Mouse (Mus musculus): Measurements from ENCODE around the gene Mettl15. TPM values are rescaled to one million over a fixed set of nuclear protein-coding genes. Genes with fewer than 3 reads are reported as not detected.

Mettl15 gene
- 10.9 and 11.7 TPM in 2 replicates for polyA plus RNA-seq (2012; rRNA removed)

DNA sequence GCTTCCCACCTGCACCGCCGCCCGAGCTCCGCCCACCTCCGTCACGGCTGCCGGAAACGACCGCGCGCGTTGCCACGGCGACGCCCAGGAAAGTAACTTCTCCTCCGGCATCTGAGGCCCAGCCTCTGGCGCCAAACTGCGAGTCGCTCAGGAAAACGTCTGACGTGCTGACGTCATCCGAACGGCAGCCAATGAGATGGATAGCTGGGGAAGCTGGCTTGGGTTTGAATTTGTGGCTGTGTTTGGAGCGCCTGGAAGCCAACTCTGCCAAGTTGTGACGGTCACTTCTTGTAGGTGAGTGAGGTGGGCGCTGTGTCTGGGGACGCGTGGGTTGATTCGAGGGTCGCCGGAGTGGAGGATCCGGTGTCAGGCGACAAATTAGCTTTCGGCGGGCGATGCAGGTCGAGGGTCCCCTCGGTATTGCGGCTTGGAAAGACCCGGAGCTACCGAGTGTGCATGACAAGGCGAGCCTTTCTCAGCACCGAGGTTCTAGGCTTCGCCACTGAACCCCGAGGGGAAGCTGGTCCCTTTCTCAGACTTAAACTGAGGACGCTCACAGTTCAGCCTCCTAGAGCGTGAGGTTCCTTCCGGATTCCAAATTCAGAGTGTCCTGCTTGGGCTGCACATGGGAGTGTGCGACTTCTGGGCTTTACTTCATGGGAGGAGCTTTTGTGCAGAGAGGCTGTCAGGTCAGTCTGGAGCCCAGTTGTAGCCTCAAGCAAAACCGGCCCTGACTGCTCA, at the start of gene Mettl15, which contains the start of gene Kif18a:
TSS of gene Mettl15 (minus strand) at position 149 of the 741 bp plus-strand sequence.
TSS of gene Kif18a (plus strand) at position 139 of the 741 bp plus-strand sequence.
- WGBS = under 1% methylated on average over 51 of the region's 51 CpGs
- Histone ChIP-seq H3K4me1 (ENCODE audit: control insufficient read depth, insufficient read depth, low read length) (no peaks in the 10 kb centered on the region), H3K4me3 (replicated peaks; ENCODE audit: insufficient read depth, low read depth, low read length) (peak within 1 kb of the TSS; percentile 85), H3K27ac (ENCODE audit: insufficient read depth, low read length) (peak within 1 kb of the TSS; percentile 67; the same call in 1 of the 2 replicates), H3K27me3 (ENCODE audit: control insufficient read depth, insufficient read depth, low read length) (no peaks in the 10 kb centered on the region)
- peak; percentile 95 to 97 for DNase-seq
- TF ChIP-seq POLR2A (IDR thresholded peaks at IDR 0.05; ENCODE audit: borderline replicate concordance, insufficient read depth, low read length) (peak; percentile 54), CTCF (IDR thresholded peaks at IDR 0.05; ENCODE audit: borderline replicate concordance, insufficient read depth, low read depth, low read length) (no peak)

DNA sequence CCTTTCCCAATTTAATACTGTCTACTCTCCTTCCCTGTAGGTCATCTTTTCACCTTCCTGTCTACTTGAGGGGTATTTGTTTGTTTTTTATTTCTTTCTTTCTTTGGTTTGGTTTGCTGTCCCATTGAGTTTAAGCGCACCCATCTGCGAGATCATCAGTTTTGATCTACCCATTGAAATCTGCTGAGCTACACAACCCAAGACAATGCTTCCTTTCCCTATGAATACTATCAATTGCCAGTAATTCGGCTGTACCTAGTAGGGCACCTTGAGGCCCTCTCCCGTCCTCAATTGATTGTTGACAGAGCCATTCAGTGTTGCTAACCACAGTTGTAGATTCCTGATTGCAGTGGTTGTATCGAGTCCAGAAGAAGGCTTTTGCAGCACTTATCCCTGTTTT, 30.8 kb upstream of the Mettl15 start:
- H3K27me3 ChIP-seq (ENCODE audit: control insufficient read depth, insufficient read depth, low read length) = no peaks in the 10 kb centered on the region
- DNase-seq = no peak
- no peaks in the 10 kb centered on the region for H3K4me1 ChIP-seq (ENCODE audit: control insufficient read depth, insufficient read depth, low read length)
- H3K4me3 ChIP-seq (replicated peaks; ENCODE audit: insufficient read depth, low read depth, low read length) = no peak overlapping the region
- no peak for TF ChIP-seq CTCF (IDR thresholded peaks at IDR 0.05; ENCODE audit: borderline replicate concordance, insufficient read depth, low read depth, low read length)
- TF ChIP-seq POLR2A (IDR thresholded peaks at IDR 0.05; ENCODE audit: borderline replicate concordance, insufficient read depth, low read length) = no peak
- H3K27ac ChIP-seq (ENCODE audit: insufficient read depth, low read length) = no peak overlapping the region
- 97% methylated on average over 5 of the region's 5 CpGs for WGBS

DNA sequence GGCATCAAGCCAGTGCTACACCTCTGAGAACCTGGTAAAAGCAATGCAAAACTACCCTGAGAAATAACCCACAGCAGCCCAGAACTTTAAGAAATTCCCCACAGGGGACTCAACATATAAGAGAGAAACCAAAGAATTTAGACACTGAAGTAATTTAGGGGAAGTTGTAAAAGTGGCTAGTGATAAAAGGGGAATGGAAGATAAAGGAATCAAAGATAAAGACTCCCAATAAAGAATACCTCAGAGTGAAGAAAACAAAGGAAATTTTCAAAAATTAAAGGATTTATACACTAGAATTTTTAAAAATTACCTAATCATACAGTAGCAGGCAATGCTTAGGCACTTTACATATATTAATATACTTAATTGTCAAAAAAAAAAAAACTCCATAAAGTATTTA, 23.1 kb upstream of the Mettl15 start:
- no peaks in the 10 kb centered on the region for H3K4me1 ChIP-seq (ENCODE audit: control insufficient read depth, insufficient read depth, low read length)
- H3K27me3 ChIP-seq (ENCODE audit: control insufficient read depth, insufficient read depth, low read length) = no peaks in the 10 kb centered on the region
- no peak overlapping the region for H3K4me3 ChIP-seq (replicated peaks; ENCODE audit: insufficient read depth, low read depth, low read length)
- no peak overlapping the region for H3K27ac ChIP-seq (ENCODE audit: insufficient read depth, low read length)
- no peak for DNase-seq
- TF ChIP-seq POLR2A (IDR thresholded peaks at IDR 0.05; ENCODE audit: borderline replicate concordance, insufficient read depth, low read length) = no peak
- TF ChIP-seq CTCF (IDR thresholded peaks at IDR 0.05; ENCODE audit: borderline replicate concordance, insufficient read depth, low read depth, low read length) = no peak

DNA sequence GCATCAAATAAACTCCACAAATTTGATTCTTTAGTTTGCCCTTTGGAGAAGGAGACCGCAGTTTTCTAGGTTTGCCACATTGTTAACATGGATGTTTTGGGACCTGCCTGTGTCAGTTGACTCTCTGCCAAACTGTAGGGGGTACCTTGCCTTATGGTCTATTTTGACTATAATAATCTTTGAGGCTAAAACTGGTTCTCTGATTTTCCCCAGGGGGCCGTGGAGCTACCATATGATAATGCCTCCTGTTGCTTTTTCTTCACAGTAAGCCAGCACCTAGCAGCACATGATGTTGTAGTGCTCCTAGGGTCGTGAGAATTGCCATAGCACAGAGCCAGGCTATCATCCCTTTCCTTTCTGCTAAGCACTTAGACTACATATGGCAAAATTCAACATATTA, 21.7 kb upstream of the Mettl15 start:
- Histone ChIP-seq H3K27me3 (ENCODE audit: control insufficient read depth, insufficient read depth, low read length) (no peaks in the 10 kb centered on the region), H3K4me1 (ENCODE audit: control insufficient read depth, insufficient read depth, low read length) (no peaks in the 10 kb centered on the region), H3K4me3 (replicated peaks; ENCODE audit: insufficient read depth, low read depth, low read length) (no peak overlapping the region), H3K27ac (ENCODE audit: insufficient read depth, low read length) (no peak overlapping the region)
- 13% methylated on average over 3 of the region's 3 CpGs for WGBS
- peak; percentile 61 to 86 for DNase-seq
- TF ChIP-seq CTCF (IDR thresholded peaks at IDR 0.05; ENCODE audit: borderline replicate concordance, insufficient read depth, low read depth, low read length) = no peak
- no peak for TF ChIP-seq POLR2A (IDR thresholded peaks at IDR 0.05; ENCODE audit: borderline replicate concordance, insufficient read depth, low read length)

DNA sequence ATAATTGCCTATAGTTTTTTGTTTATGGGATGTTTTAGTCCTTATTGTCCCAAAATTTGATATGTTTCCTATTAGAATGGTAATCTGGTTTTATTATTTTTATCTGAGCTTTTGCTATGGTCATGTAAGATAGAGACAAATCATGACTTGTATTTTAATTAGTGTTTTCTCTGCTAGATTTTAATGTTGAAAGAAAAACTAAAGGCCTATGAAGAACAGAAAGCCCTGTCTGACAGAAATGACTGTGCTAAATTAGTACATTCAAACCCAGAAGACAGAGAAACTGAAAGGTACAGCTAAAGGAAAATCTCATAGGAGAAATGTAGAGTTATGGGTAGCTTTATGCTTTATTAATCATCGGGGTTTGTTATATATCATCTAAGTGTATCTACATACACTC, 17.6 kb upstream of the Mettl15 start:
- WGBS = 98% methylated on average over 1 of the region's 1 CpGs
- Histone ChIP-seq H3K27me3 (ENCODE audit: control insufficient read depth, insufficient read depth, low read length) (no peaks in the 10 kb centered on the region), H3K4me1 (ENCODE audit: control insufficient read depth, insufficient read depth, low read length) (no peaks in the 10 kb centered on the region), H3K4me3 (replicated peaks; ENCODE audit: insufficient read depth, low read depth, low read length) (no peak overlapping the region), H3K27ac (ENCODE audit: insufficient read depth, low read length) (no peak overlapping the region)
- DNase-seq = no peak
- no peak for TF ChIP-seq CTCF (IDR thresholded peaks at IDR 0.05; ENCODE audit: borderline replicate concordance, insufficient read depth, low read depth, low read length)
- TF ChIP-seq POLR2A (IDR thresholded peaks at IDR 0.05; ENCODE audit: borderline replicate concordance, insufficient read depth, low read length) = no peak

DNA sequence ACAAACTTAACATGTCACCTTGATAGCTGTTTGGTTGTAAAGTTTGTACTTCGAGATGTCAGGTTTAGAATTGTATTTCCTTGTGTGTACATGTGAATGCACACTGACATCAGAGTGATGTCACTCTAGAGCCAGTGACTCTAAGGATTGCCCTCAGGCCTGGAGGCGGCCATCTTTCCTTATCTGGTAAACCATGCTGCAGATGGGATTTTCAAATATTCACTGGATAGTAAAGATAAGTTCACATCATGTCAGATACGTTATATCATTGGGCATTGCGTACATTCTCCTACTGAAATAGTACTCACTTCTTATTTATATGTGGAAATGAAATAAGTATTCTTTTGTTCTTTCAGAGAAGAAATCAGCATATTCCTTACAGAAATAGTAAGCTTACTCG, 15.7 kb upstream of the Mettl15 start:
- WGBS = 94% methylated on average over 5 of the region's 5 CpGs
- no peak for DNase-seq
- Histone ChIP-seq H3K27me3 (ENCODE audit: control insufficient read depth, insufficient read depth, low read length) (no peaks in the 10 kb centered on the region), H3K4me3 (replicated peaks; ENCODE audit: insufficient read depth, low read depth, low read length) (no peak overlapping the region), H3K4me1 (ENCODE audit: control insufficient read depth, insufficient read depth, low read length) (no peaks in the 10 kb centered on the region), H3K27ac (ENCODE audit: insufficient read depth, low read length) (no peak overlapping the region)
- TF ChIP-seq POLR2A (IDR thresholded peaks at IDR 0.05; ENCODE audit: borderline replicate concordance, insufficient read depth, low read length) (no peak), CTCF (IDR thresholded peaks at IDR 0.05; ENCODE audit: borderline replicate concordance, insufficient read depth, low read depth, low read length) (no peak)

DNA sequence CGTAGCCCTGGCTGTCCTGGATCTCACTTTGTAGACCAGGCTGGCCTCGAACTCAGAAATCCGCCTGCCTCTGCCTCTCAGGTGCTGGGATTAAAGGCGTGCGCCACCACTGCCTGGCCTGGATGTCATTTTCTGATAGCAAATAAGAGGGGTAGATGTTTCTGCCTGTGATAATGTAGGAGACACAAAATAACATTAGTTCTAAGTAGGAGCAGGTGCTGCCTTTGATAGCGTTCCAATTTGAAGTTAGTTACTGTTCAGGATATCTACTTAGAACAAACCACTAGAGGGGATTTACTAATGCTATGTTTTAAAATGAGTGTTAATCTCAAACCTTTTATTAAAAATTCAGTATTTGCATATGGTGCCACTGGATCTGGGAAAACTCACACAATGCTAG, 8.8 kb upstream of the Mettl15 start:
- no peak for DNase-seq
- H3K4me3 ChIP-seq (replicated peaks; ENCODE audit: insufficient read depth, low read depth, low read length) = no peak overlapping the region
- H3K27me3 ChIP-seq (ENCODE audit: control insufficient read depth, insufficient read depth, low read length) = no peaks in the 10 kb centered on the region
- H3K4me1 ChIP-seq (ENCODE audit: control insufficient read depth, insufficient read depth, low read length) = no peaks in the 10 kb centered on the region
- H3K27ac ChIP-seq (ENCODE audit: insufficient read depth, low read length) = no peak overlapping the region
- WGBS = 93% methylated on average over 6 of the region's 6 CpGs
- no peak for TF ChIP-seq POLR2A (IDR thresholded peaks at IDR 0.05; ENCODE audit: borderline replicate concordance, insufficient read depth, low read length)
- TF ChIP-seq CTCF (IDR thresholded peaks at IDR 0.05; ENCODE audit: borderline replicate concordance, insufficient read depth, low read depth, low read length) = no peak

DNA sequence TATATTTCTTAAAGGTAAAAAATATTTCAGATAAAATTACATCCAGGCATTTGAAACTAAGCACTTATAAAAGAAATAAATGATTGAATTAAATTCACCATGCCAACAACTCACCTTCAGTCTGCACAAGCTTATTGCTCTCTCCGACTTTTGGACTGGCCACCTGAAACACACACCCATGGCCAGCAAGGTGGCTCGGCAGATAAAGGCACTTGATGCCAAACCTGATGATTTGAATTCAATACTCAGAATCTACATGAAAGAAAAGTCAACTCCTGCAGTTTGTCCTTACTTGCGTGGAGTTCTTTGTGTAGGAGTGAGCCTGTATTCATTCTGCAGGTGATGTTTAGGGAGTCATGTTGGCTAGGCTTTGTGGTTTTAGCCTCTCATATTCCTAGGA, 3.6 kb upstream of the Mettl15 start:
- TF ChIP-seq CTCF (IDR thresholded peaks at IDR 0.05; ENCODE audit: borderline replicate concordance, insufficient read depth, low read depth, low read length) (no peak), POLR2A (IDR thresholded peaks at IDR 0.05; ENCODE audit: borderline replicate concordance, insufficient read depth, low read length) (no peak)
- Histone ChIP-seq H3K4me1 (ENCODE audit: control insufficient read depth, insufficient read depth, low read length) (no peaks in the 10 kb centered on the region), H3K27ac (ENCODE audit: insufficient read depth, low read length) (no peak overlapping the region), H3K27me3 (ENCODE audit: control insufficient read depth, insufficient read depth, low read length) (no peaks in the 10 kb centered on the region), H3K4me3 (replicated peaks; ENCODE audit: insufficient read depth, low read depth, low read length) (no peak overlapping the region)
- WGBS = 92% methylated on average over 3 of the region's 3 CpGs
- no peak for DNase-seq

Data from cerebellum, adult 2 months (tissue).